20 mouse cellular contexts compared by ENCODE assay signal in the genomic region with DNA sequence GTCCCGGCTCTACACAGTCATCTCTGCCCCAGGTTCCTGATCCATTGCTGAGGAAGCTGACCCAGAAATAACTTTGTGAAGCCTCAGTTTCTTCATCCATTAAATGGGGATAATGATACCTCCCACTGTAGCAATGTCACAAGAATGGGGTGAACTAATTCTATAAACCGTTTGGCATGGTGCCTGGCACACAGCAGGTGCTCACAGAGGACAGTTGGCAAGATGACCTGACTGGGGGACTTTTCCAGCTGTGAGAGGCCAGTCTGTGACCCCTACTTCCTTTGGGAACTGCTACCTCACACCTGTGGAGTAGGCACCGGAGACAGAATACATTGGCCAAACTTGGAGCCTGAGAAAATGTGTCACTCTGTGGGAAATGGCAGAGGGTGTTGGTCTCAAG. TPM values are rescaled to one million over a fixed set of nuclear protein-coding genes. Genes with fewer than 3 reads are reported as not detected.
A peak's percentile ranks its signal among the peaks of the same experiment; 100 is the strongest.
DNase-seq lines count a peak whose midpoint lies in the region; ATAC-seq and TF ChIP-seq lines count a peak whose summit lies in the region.
"Had no signal": no experiment of that assay in that cellular context is flagged by ENCODE, and none has a peak within 500 bp of the region (broad histone marks: within the 10 kb centered on the region; RNA-seq: fewer than 3 reads in every experiment).

No protein-coding gene starts in this region.

- H3K9me3 ChIP-seq in liver, postnatal 0 days (ENCODE audit: low read length): no peaks in the 10 kb centered on the region
- no peaks in the 10 kb centered on the region for H3K9me3 ChIP-seq in MEL (replicated peaks; ENCODE audit: insufficient read depth, low read length)
- H3K9me3 ChIP-seq: G1E had no signal

- intact Hi-C loops in gastrocnemius, adult 2 months (cut with DNase I): no loop called here

- H3K36me3 ChIP-seq in liver, adult 2 months (ENCODE audit: control insufficient read depth, insufficient read depth, low read length): no peaks in the 10 kb centered on the region
- H3K36me3 ChIP-seq in liver, postnatal 0 days (replicated peaks; ENCODE audit: insufficient read depth, low read length): no peaks in the 10 kb centered on the region
- peaks cover 0 to 41% of the 10 kb centered on the region in 2 experiments; a peak in 2 of 4 replicates for H3K36me3 ChIP-seq in MEL (ENCODE audit: control insufficient read depth in 1 of 2, insufficient read depth in 2 of 2, low read length in 2 of 2)
- H3K36me3 ChIP-seq: G1E had no signal

- TF ChIP-seq POLR2A in liver, adult 2 months (IDR thresholded peaks at IDR 0.05; ENCODE audit: extremely low read depth, insufficient read depth, low read length): no peak
- TF ChIP-seq POLR2A in MEL (IDR thresholded peaks at IDR 0.05; ENCODE audit: control insufficient read depth in 1 of 2, insufficient read depth in 1 of 2, low read depth in 1 of 2, low read length in 2 of 2, poor library complexity in 1 of 2): no peak
- no peak for TF ChIP-seq POLR2A in lung, adult 2 months (IDR thresholded peaks at IDR 0.05; ENCODE audit: borderline replicate concordance, extremely low read depth, low read depth, low read length)

- peak overlapping the region; percentile 31; the same call in 1 of the 2 replicates for H3K27ac ChIP-seq in gastrocnemius, adult 2 months
- H3K27ac ChIP-seq in liver, adult 2 months (replicated peaks; ENCODE audit: insufficient read depth, low read depth, low read length): peak overlapping the region; percentile 74
- H3K27ac ChIP-seq in liver, postnatal 0 days (ENCODE audit: low read depth): no peak overlapping the region
- H3K27ac ChIP-seq in MEL (ENCODE audit: control insufficient read depth, low read depth, low read length): peak overlapping the region; percentile 57

- TF ChIP-seq RAD21 in MEL (IDR thresholded peaks at IDR 0.05; ENCODE audit: low read depth, low read length): no peak

- no peak overlapping the region for H3K4me3 ChIP-seq in gastrocnemius, adult 2 months
- H3K4me3 ChIP-seq in liver, adult 2 months (ENCODE audit: insufficient read depth, low read depth, low read length): no peak overlapping the region
- no peak overlapping the region for H3K4me3 ChIP-seq in liver, postnatal 0 days (ENCODE audit: low read depth, low read length)
- no peak overlapping the region for H3K4me3 ChIP-seq in MEL (ENCODE audit: control insufficient read depth in 1 of 2, insufficient read depth in 1 of 2, low read depth in 2 of 2, low read length in 2 of 2)
- no peak overlapping the region for H3K4me3 ChIP-seq in lung, adult 2 months (replicated peaks; ENCODE audit: extremely low read depth, low read depth, low read length)

- H3K4me1 ChIP-seq in liver, adult 2 months (ENCODE audit: control insufficient read depth, insufficient read depth, low read length): peaks cover 27% of the 10 kb centered on the region
- peaks cover 27% of the 10 kb centered on the region for H3K4me1 ChIP-seq in liver, postnatal 0 days (ENCODE audit: insufficient read depth)
- peaks cover 17 to 58% of the 10 kb centered on the region in 2 experiments for H3K4me1 ChIP-seq in MEL (ENCODE audit: control insufficient read depth in 1 of 2, insufficient read depth in 2 of 2, low read length in 2 of 2)
- H3K4me1 ChIP-seq in lung, adult 2 months (ENCODE audit: control insufficient read depth, insufficient read depth, low read length): peaks cover 3% of the 10 kb centered on the region; the same call in 1 of the 2 replicates

- no peak for ATAC-seq in liver, postnatal 0 days
- ATAC-seq: activated CD4-positive, CD25-positive, alpha-beta regulatory T cell, adult 4 months; Patski had no signal

- TF ChIP-seq EP300 in liver, postnatal 0 days (IDR thresholded peaks at IDR 0.05; ENCODE audit: low read depth): no peak
- no peak for TF ChIP-seq EP300 in MEL (IDR thresholded peaks at IDR 0.05; ENCODE audit: low read depth in 1 of 2, low read length in 2 of 2)

- no peak overlapping the region for H3K4me2 ChIP-seq in liver, postnatal 0 days (ENCODE audit: low read depth, low read length)

- H3K27me3 ChIP-seq in liver, adult 2 months (ENCODE audit: control insufficient read depth, insufficient read depth, low read length): no peaks in the 10 kb centered on the region
- no peaks in the 10 kb centered on the region for H3K27me3 ChIP-seq in liver, postnatal 0 days (ENCODE audit: insufficient read depth, low read length)
- H3K27me3 ChIP-seq in MEL (ENCODE audit: control insufficient read depth in 1 of 2, insufficient read depth in 2 of 2, low read length in 2 of 2): no peaks in the 10 kb centered on the region
- H3K27me3 ChIP-seq: CH12.LX, Patski had no signal

- no peaks in the 10 kb centered on the region for H3K79me2 ChIP-seq in liver, adult 2 months (ENCODE audit: control insufficient read depth, insufficient read depth, low read length)
- no peaks in the 10 kb centered on the region for H3K79me2 ChIP-seq in MEL (ENCODE audit: control insufficient read depth, insufficient read depth, low read length, poor library complexity)

- no peak for TF ChIP-seq CTCF in gastrocnemius, adult 2 months (IDR thresholded peaks at IDR 0.05)
- no peak for TF ChIP-seq CTCF in liver, adult 2 months (IDR thresholded peaks at IDR 0.05; ENCODE audit: low read depth, low read length)
- TF ChIP-seq CTCF in liver, postnatal 0 days (IDR thresholded peaks at IDR 0.05; ENCODE audit: low read depth): no peak
- TF ChIP-seq CTCF in MEL (IDR thresholded peaks at IDR 0.05 in 2 of 3, conservative IDR thresholded peaks at IDR 0.05 in 1 of 3; ENCODE audit: control insufficient read depth in 1 of 3, insufficient read depth in 1 of 3, low read depth in 2 of 3, low read length in 3 of 3, poor library complexity in 1 of 3, severe bottlenecking in 1 of 3): no peak
- TF ChIP-seq CTCF in lung, adult 2 months (IDR thresholded peaks at IDR 0.05; ENCODE audit: insufficient read depth, low read length): no peak

- 56% methylated on average over 3 of the region's 3 CpGs for WGBS in liver, adult 2 months
- WGBS in liver, postnatal 0 days (ENCODE audit: insufficient replicate concordance): 81% methylated on average over 3 of the region's 3 CpGs
- WGBS in lung, adult 2 months: 80% methylated on average over 3 of the region's 3 CpGs

- no peak for DNase-seq in gastrocnemius, adult 2 months
- no peak for DNase-seq in gastrocnemius, postnatal 25 days
- peak; percentile 65 for DNase-seq in liver, adult 2 months (ENCODE audit: extremely low read depth, low read depth, low spot score)
- no peak for DNase-seq in liver, postnatal 0 days
- no peak for DNase-seq in MEL (ENCODE audit: low read depth, low spot score)
- no peak for DNase-seq in lung, adult 2 months
- DNase-seq: adrenal gland, adult 8-10 months; adrenal gland, postnatal 10 days; adrenal gland, postnatal 14 days; adrenal gland, postnatal 25 days; adrenal gland, postnatal 36 days; B cell, adult 2 months; cerebellum, adult 11 months; cerebellum, adult 11-12 months; cerebellum, adult 18-20 months; cerebellum, adult 2 months had no signal

- no peak overlapping the region for H3K9ac ChIP-seq in liver, adult 2 months (ENCODE audit: low read depth, low read length)
- H3K9ac ChIP-seq in liver, postnatal 0 days (replicated peaks): no peak overlapping the region
- no peak overlapping the region for H3K9ac ChIP-seq in MEL (ENCODE audit: control insufficient read depth, low read depth, low read length, poor library complexity, severe bottlenecking)

TF ChIP-seq in MEL, 35 proteins besides CTCF, POLR2A, EP300 and RAD21 (continues in another document):
- no peak for TF ChIP-seq JUND (IDR thresholded peaks at IDR 0.05; ENCODE audit: low read depth, low read length)
- no peak for TF ChIP-seq POLR2AphosphoS5 (IDR thresholded peaks at IDR 0.05; ENCODE audit: borderline replicate concordance, low read depth, low read length)
- TF ChIP-seq GABPA (IDR thresholded peaks at IDR 0.05; ENCODE audit: low read depth, low read length): no peak
- TF ChIP-seq USF2 (IDR thresholded peaks at IDR 0.05; ENCODE audit: borderline replicate concordance in 1 of 2, insufficient read depth in 1 of 2, low read depth in 1 of 2, low read length in 2 of 2): no peak
- no peak for TF ChIP-seq SIN3A (IDR thresholded peaks at IDR 0.05; ENCODE audit: low read length)
- TF ChIP-seq TBP (IDR thresholded peaks at IDR 0.05; ENCODE audit: low read depth, low read length): no peak
- TF ChIP-seq BHLHE40 (IDR thresholded peaks at IDR 0.05; ENCODE audit: borderline replicate concordance, low read depth, low read length): no peak
- TF ChIP-seq TCF12 (IDR thresholded peaks at IDR 0.05; ENCODE audit: low read depth, low read length): no peak
- TF ChIP-seq GATA1 (IDR thresholded peaks at IDR 0.05; ENCODE audit: low read depth, low read length): no peak

RNA-seq across cellular contexts. Expression of a gene that starts 12.8 kb away (rescaled TPM):
- total RNA-seq in gastrocnemius, adult 2 months (2021): 10 to 100 TPM; 48.5 to 49.0 TPM
- total RNA-seq in gastrocnemius, postnatal 25 days (2021): 10 to 100 TPM; 38.5 to 44.8 TPM
- 26.5 and 42.6 TPM in 2 replicates for total RNA-seq in liver, adult 2 months (2014; rRNA removed)
- 152 and 163 TPM in 2 replicates for polyA plus RNA-seq in liver, adult 2 months (2012; rRNA removed)
- 17.7 and 18.0 TPM in 2 replicates for polyA plus RNA-seq in liver, postnatal 0 days (2015; fragmentation: Nextera tagmentation; extraction: Ambion mirVana)
- total RNA-seq in MEL (2012; rRNA removed): 11.6 and 13.7 TPM in 2 replicates
- 10 to 100 TPM in 1 of 2 experiments, not detected in 1; 32.3 TPM for polyA plus RNA-seq in MEL (2012; ENCODE audit: insufficient read depth in 1 of 2, insufficient read length in 2 of 2, low read depth in 1 of 2, low replicate concordance in 2 of 2, missing spikeins in 1 of 2)
- polyA plus RNA-seq in lung, adult 2 months (2012; rRNA removed): 106 and 114 TPM in 2 replicates

RNA-seq across cellular contexts. Expression of a gene that starts 30.3 kb away (rescaled TPM):
- 1 to 10 TPM; 2.6 to 3.9 TPM for total RNA-seq in gastrocnemius, adult 2 months (2021)
- 1 to 10 TPM; 3.3 to 3.4 TPM for total RNA-seq in gastrocnemius, postnatal 25 days (2021)
- 4.6 and 9.9 TPM in 2 replicates for total RNA-seq in liver, adult 2 months (2014; rRNA removed)
- 5.8 and 9.6 TPM in 2 replicates for polyA plus RNA-seq in liver, adult 2 months (2012; rRNA removed)
- 16.3 and 16.8 TPM in 2 replicates for polyA plus RNA-seq in liver, postnatal 0 days (2015; fragmentation: Nextera tagmentation; extraction: Ambion mirVana)
- total RNA-seq in MEL (2012; rRNA removed): 1.3 and 2.7 TPM in 2 replicates
- polyA plus RNA-seq in MEL (2012; ENCODE audit: insufficient read depth in 1 of 2, insufficient read length in 2 of 2, low read depth in 1 of 2, low replicate concordance in 2 of 2, missing spikeins in 1 of 2): 1 to 10 TPM in 1 of 2 experiments, not detected in 1; 6.6 TPM
- 51.4 and 60.1 TPM in 2 replicates for polyA plus RNA-seq in lung, adult 2 months (2012; rRNA removed)

RNA-seq across cellular contexts. Expression of a gene that starts 46.9 kb away (rescaled TPM):
- 100 to 1,000 TPM; 111 to 161 TPM for total RNA-seq in gastrocnemius, adult 2 months (2021)
- total RNA-seq in gastrocnemius, postnatal 25 days (2021): 100 to 1,000 TPM; 138 to 146 TPM
- 9.3 and 13.2 TPM in 2 replicates for total RNA-seq in liver, adult 2 months (2014; rRNA removed)
- polyA plus RNA-seq in liver, adult 2 months (2012; rRNA removed): 26.5 and 45.6 TPM in 2 replicates
- 2.1 and 2.2 TPM in 2 replicates for polyA plus RNA-seq in liver, postnatal 0 days (2015; fragmentation: Nextera tagmentation; extraction: Ambion mirVana)
- total RNA-seq in MEL (2012; rRNA removed): 17.4 and 19.2 TPM in 2 replicates
- 10 to 100 TPM in 1 of 2 experiments, not detected in 1; 38.6 TPM for polyA plus RNA-seq in MEL (2012; ENCODE audit: insufficient read depth in 1 of 2, insufficient read length in 2 of 2, low read depth in 1 of 2, low replicate concordance in 2 of 2, missing spikeins in 1 of 2)
- 93.7 and 96.3 TPM in 2 replicates for polyA plus RNA-seq in lung, adult 2 months (2012; rRNA removed)
